Mouse (Mus musculus) midbrain, embryonic 10.5 days (tissue): ENCODE measurements around the gene Grn. TPM values are rescaled to one million over a fixed set of nuclear protein-coding genes. Genes with fewer than 3 reads are reported as not detected.

Source experiments
- microRNA-seq: library from miRNA; unstranded; fragments of <30 nt; microRNA quantifications from one replicate; pipeline ENCODE4, GENCODE M21; 2017
- polyA plus RNA-seq: library from polyadenylated mRNA; unstranded; fragments of >200 nt; fragmentation: Nextera tagmentation; extraction: Ambion mirVana; gene quantifications from 2 replicates; pipeline ENCODE4 v1.2.1, GENCODE M21; 2016

Grn gene
- polyA plus RNA-seq, 1 experiment from 2014 or later, result 63.5 TPM

Small RNA genes within 50 kb of the gene (microRNA-seq; reads per million reads assigned to microRNA genes)
- not detected for gene Mir6930

Other genes with a start within 250 kb of the Grn start
- gene Lsm12, start 245.0 kb upstream of the Grn start, polyA plus RNA-seq, result 141 and 144 TPM in 2 replicates
- 39.1 and 41.5 TPM in 2 replicates for gene G6pc3, start 240.7 kb upstream of the Grn start, polyA plus RNA-seq
- gene Hdac5, start 200.1 kb upstream of the Grn start, polyA plus RNA-seq, result 57.3 and 68.9 TPM in 2 replicates
- gene BC030867, start 181.4 kb upstream of the Grn start, polyA plus RNA-seq, result 25.8 and 27.3 TPM in 2 replicates
- 0.05 TPM in 1 of 2 replicates, not detected in the other for gene Asb16, start 161.6 kb upstream of the Grn start, polyA plus RNA-seq
- 51.3 and 60.5 TPM in 2 replicates for gene Tmub2, start 145.4 kb upstream of the Grn start, polyA plus RNA-seq
- gene Atxn7l3, start 133.7 kb upstream of the Grn start, polyA plus RNA-seq, result 13.9 and 16.5 TPM in 2 replicates
- 89.6 and 90.3 TPM in 2 replicates for gene Ubtf, start 110.6 kb upstream of the Grn start, polyA plus RNA-seq
- gene Slc4a1, start 64.1 kb upstream of the Grn start, polyA plus RNA-seq, result 33.8 and 33.9 TPM in 2 replicates
- 21.5 and 40.7 TPM in 2 replicates for gene Rundc3a, start 36.9 kb upstream of the Grn start, polyA plus RNA-seq
- 234 and 249 TPM in 2 replicates for gene Slc25a39, start 22.4 kb upstream of the Grn start, polyA plus RNA-seq
- gene Fam171a2, start 17.4 kb downstream of the Grn start, polyA plus RNA-seq, result 3.0 and 4.0 TPM in 2 replicates
- 5.8 and 6.9 TPM in 2 replicates for gene Itga2b, start 39.8 kb downstream of the Grn start, polyA plus RNA-seq
- gene Gpatch8, start 126.1 kb downstream of the Grn start, polyA plus RNA-seq, result 65.5 and 73.8 TPM in 2 replicates
- gene Gm11627, start 149.1 kb downstream of the Grn start, polyA plus RNA-seq, result 11.1 and 12.6 TPM in 2 replicates
- 26.5 and 27.9 TPM in 2 replicates for gene Fzd2, start 174.1 kb downstream of the Grn start, polyA plus RNA-seq
- 0.16 and 0.41 TPM in 2 replicates for gene Meioc, start 233.4 kb downstream of the Grn start, polyA plus RNA-seq